Mouse (Mus musculus) heart, embryonic 16.5 days (tissue): ENCODE measurements at regions not wholly inside any gene's neighbourhood (a gene's known extent, or its start where the extent isn't known, plus 50 kb on each side); places are given as distances from the start of the nearest gene placed in this dataset.

ENCODE experiments used
- ATAC-seq: fragments of 200-750 bp; cut with Nextera tagmentation; replicated peaks from 2 replicates; pipeline ENCODE4 v1.8.0; 2017; ENCODE audit warnings: moderate number of reproducible peaks; ENCODE audit not compliant: insufficient read depth, low FRiP score; ENCODE audit errors: extremely low read depth
- H3K27ac ChIP-seq: fragments of 300-500 bp; sonication (generic); 2 replicates; pipeline ENCODE4 v1.5.1; 2014; ENCODE audit warnings: mild to moderate bottlenecking, low read length, control low read depth, moderate library complexity
- H3K27me3 ChIP-seq: fragments of 300-500 bp; sonication (generic); 2 replicates; pipeline ENCODE4 v1.6.1; 2014; ENCODE audit warnings: low read length, mixed read lengths; ENCODE audit not compliant: control insufficient read depth, insufficient read depth
- H3K36me3 ChIP-seq: fragments of 300-500 bp; sonication (generic); 2 replicates; pipeline ENCODE4 v1.6.1; 2014; ENCODE audit not compliant: control insufficient read depth, insufficient read depth
- H3K4me1 ChIP-seq: fragments of 300-500 bp; sonication (generic); 2 replicates; pipeline ENCODE4 v1.6.1; 2014; ENCODE audit warnings: low read length, mixed read lengths; ENCODE audit not compliant: control insufficient read depth, insufficient read depth
- H3K4me2 ChIP-seq: fragments of 300-500 bp; sonication (generic); 2 replicates; pipeline ENCODE4 v1.6.1; 2014; ENCODE audit warnings: low read depth, mild to moderate bottlenecking, control low read depth, low read length
- H3K4me3 ChIP-seq: fragments of 300-500 bp; sonication (generic); 2 replicates; pipeline ENCODE4 v1.5.1; 2014; ENCODE audit warnings: mild to moderate bottlenecking, control low read depth, low read length
- H3K9ac ChIP-seq: fragments of 300-500 bp; sonication (generic); 2 replicates; pipeline ENCODE4 v1.6.1; 2014; ENCODE audit warnings: low read length, control low read depth
- H3K9me3 ChIP-seq: fragments of 300-500 bp; sonication (generic); replicated peaks from 2 replicates; pipeline ENCODE4 v1.6.1; 2016; ENCODE audit warnings: low read length; ENCODE audit not compliant: control insufficient read depth
- WGBS: fragments of 180-500 bp; shearing (Covaris S2); extraction: QIAGEN DNeasy Blood & Tissue Kit; methylation state at CpG from one replicate; pipeline ENCODE4 v1.1.7; 2014; 5-methylcytosine and 5-hydroxymethylcytosine counted together

DNA sequence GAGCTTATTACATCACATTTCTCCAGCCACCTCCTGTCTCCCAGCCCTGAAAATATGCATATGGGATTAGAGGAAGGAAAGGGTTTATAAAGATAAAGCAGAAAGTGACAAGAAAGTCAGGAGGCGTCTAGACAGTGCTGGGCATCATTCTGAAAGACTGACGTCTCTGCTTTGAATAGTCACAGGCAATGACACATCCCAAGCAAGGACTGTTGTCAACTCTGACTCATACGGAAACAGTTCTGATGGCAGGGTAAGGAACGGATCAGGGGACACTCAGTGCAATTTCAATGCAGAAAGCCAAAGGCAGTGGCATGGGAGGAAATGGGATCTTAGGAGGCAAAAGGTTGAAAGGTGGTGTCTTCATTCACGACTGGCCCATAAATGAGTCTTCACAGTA is 380.9 kb upstream of the Cblb start:
- H3K4me3 ChIP-seq: no peak overlapping the region
- H3K27ac ChIP-seq: no peak overlapping the region
- H3K4me1 ChIP-seq: no peaks in the 10 kb centered on the region
- ATAC-seq: no peak
- no peak overlapping the region for H3K9ac ChIP-seq
- WGBS: 44% methylated on average over 5 of the region's 5 CpGs
- H3K9me3 ChIP-seq: no peaks in the 10 kb centered on the region
- H3K27me3 ChIP-seq: no peaks in the 10 kb centered on the region
- H3K36me3 ChIP-seq: no peaks in the 10 kb centered on the region
- H3K4me2 ChIP-seq: no peak overlapping the region

DNA sequence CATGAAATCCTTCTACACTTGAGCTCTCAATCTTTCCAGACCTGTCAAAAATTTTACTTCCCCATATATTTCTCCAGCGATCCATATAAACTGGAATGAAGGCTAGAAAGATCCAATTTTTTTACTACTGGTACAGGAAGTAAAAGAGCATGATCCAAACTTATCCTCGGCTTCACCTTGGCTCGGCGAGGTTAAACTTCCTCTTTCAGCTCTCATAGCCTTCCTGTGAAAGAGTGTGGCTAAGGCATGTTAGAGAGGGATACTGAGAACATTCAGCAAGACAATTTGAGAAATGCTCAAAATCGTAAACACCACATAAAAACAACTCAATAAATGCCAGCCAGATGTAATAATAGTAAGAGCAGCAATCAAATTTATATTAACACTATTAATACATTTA is 380.3 kb upstream of the Cblb start:
- H3K4me2 ChIP-seq: no peak overlapping the region
- WGBS: 77% methylated on average over 5 of the region's 5 CpGs
- H3K4me1 ChIP-seq: no peaks in the 10 kb centered on the region
- no peak overlapping the region for H3K27ac ChIP-seq
- no peaks in the 10 kb centered on the region for H3K36me3 ChIP-seq
- ATAC-seq: no peak
- H3K9ac ChIP-seq: no peak overlapping the region
- no peaks in the 10 kb centered on the region for H3K9me3 ChIP-seq
- H3K4me3 ChIP-seq: no peak overlapping the region
- no peaks in the 10 kb centered on the region for H3K27me3 ChIP-seq

DNA sequence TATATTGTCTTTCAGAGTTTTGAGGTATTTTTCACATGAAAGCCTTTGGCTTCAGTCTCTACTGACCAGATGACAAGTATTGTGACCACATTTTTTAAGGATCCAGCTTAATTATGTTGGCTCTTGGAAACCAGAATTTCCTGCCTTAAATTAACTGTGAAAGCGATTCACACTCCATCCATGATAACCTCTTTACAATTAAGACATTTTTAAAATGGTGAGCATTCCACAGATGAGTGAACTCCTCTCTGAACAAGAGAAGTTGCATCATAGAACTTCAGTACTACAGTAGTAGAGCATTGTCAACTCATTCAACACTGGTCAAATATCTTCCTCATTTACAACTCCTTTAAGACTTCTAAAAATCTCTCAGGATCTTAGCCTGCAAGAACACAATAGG is 369.3 kb upstream of the Cblb start:
- ATAC-seq: no peak
- 72% methylated on average over 1 of the region's 1 CpGs for WGBS
- Histone ChIP-seq H3K9ac (no peak overlapping the region), H3K4me2 (no peak overlapping the region), H3K4me1 (peaks cover 6% of the 10 kb centered on the region; the same call in 1 of the 2 replicates), H3K27ac (no peak overlapping the region), H3K4me3 (no peak overlapping the region), H3K9me3 (no peaks in the 10 kb centered on the region), H3K27me3 (no peaks in the 10 kb centered on the region), H3K36me3 (no peaks in the 10 kb centered on the region)

DNA sequence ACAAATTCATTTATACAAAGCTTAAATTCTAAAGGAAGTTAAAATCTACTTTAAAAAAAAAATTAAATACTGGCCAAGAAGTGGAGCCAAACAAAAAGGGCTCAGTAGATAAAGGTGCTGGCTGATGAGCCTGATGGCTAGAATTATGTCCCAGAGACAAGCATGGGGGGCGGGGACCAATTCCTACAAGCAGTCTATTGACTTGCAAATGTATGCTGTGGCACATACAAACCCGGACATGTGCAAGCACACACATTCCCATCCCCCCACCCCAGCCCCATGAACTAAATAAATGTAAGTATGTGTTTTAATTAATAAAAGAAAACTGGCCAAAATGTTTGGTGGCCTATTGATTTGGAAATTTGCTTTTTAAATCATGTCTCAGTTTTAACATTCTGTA is 366.7 kb upstream of the Cblb start:
- no peak for ATAC-seq
- H3K9ac ChIP-seq: no peak overlapping the region
- 80% methylated on average over 2 of the region's 2 CpGs for WGBS

DNA sequence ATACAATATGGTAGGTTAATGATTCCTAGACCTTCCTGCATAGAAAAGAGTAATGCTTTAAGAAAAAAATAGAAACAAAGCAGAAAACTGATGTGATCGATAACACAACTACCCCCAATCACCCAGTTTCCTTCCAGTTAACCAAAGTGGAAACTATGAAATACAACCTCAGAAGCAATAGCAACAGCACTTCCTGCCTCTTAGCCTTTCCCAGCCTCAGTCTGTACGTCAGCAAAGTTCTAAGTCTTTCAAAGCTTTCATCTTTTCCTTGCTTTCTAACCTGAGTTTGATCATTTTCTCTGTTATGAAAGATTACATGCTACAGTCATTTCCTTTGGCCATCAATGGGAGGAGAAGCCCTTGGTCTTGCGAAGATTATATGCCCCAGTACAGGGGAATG is 355.9 kb upstream of the Cblb start:
- H3K9ac ChIP-seq: no peak overlapping the region
- WGBS: 81% methylated on average over 3 of the region's 3 CpGs
- no peaks in the 10 kb centered on the region for H3K27me3 ChIP-seq
- H3K27ac ChIP-seq: no peak overlapping the region
- no peak overlapping the region for H3K4me3 ChIP-seq
- H3K4me1 ChIP-seq: no peaks in the 10 kb centered on the region
- no peak overlapping the region for H3K4me2 ChIP-seq
- H3K9me3 ChIP-seq: no peaks in the 10 kb centered on the region
- H3K36me3 ChIP-seq: no peaks in the 10 kb centered on the region
- no peak for ATAC-seq

More for the DNA sequence above, 366.7 kb upstream of the Cblb start:
- Histone ChIP-seq H3K4me1 (peaks cover 6% of the 10 kb centered on the region; the same call in 1 of the 2 replicates), H3K4me2 (no peak overlapping the region), H3K36me3 (no peaks in the 10 kb centered on the region), H3K9me3 (0 out of 2 replicates have a peak, but pooled peaks cover 5% of the 10 kb centered on the region), H3K4me3 (no peak overlapping the region), H3K27me3 (no peaks in the 10 kb centered on the region), H3K27ac (no peak overlapping the region)

DNA sequence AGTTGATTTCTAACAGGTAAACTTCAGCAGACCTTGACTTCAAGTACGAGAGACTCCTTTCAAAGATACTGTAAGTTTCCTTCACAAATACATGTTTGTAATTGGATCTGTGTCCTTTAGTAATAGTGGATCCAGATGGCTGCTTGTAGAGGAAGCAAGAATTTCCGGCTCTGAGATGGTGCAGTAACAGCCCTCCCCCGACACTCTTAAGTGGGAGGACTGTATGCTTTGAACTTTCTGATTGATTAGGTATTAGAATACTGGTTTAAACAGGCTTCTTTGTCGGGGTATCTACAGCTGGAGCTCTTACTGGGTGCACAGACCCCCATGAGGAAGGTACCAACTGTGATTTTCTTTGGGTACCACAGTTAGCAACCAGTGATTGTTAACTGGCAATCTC is 355.0 kb upstream of the Cblb start:
- H3K4me3 ChIP-seq: no peak overlapping the region
- 26% methylated on average over 4 of the region's 4 CpGs for WGBS
- H3K9ac ChIP-seq: no peak overlapping the region
- no peaks in the 10 kb centered on the region for H3K9me3 ChIP-seq
- H3K4me2 ChIP-seq: no peak overlapping the region
- H3K36me3 ChIP-seq: no peaks in the 10 kb centered on the region
- H3K27me3 ChIP-seq: no peaks in the 10 kb centered on the region
- H3K27ac ChIP-seq: no peak overlapping the region
- H3K4me1 ChIP-seq: no peaks in the 10 kb centered on the region
- ATAC-seq: no peak

DNA sequence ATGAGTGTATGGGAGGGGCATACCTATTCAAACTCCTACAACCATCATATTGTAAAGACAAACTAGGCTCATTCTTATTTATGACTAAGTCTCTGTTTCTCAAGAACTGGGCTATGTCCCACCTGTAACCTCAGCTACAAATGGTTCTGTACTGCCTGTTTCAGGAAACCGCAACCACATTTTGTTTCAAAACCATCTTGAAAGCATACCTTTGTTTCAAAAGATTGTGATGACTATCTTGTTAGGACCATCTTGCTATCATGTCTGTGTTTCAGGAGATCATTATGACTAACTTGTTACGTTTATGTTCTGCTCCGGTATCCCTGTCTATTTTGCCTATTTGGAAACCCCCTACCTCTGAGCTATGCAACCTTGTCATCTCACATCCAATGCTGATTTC is 340.2 kb upstream of the Cblb start:
- 93% methylated on average over 3 of the region's 3 CpGs for WGBS

DNA sequence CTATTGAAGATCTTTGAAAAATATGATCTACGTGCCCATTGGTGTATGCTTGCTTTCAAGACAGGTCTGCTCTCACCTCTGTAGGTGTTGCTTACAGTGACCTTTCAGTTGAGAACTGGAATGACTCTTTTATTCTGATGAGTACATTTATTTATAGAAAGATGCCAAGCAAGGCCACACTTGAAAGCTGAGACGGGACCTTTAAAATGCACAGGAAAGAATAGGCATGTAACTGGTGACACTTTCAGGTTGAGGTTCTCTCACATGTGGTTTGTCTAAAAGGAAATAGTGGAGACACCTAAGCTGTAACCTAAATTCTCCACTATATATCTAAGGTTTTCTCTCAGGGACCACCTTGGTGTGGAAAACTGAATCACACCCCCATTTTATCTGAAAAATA is 326.0 kb upstream of the Cblb start:
- WGBS: 35% methylated on average over 2 of the region's 2 CpGs
- no peak; the same call in 1 of the 2 replicates for ATAC-seq
- H3K27ac ChIP-seq: no peak overlapping the region
- no peaks in the 10 kb centered on the region for H3K27me3 ChIP-seq
- H3K9me3 ChIP-seq: no peaks in the 10 kb centered on the region
- H3K9ac ChIP-seq: no peak overlapping the region
- H3K36me3 ChIP-seq: no peaks in the 10 kb centered on the region
- H3K4me1 ChIP-seq: no peaks in the 10 kb centered on the region
- H3K4me3 ChIP-seq: no peak overlapping the region
- no peak overlapping the region for H3K4me2 ChIP-seq

More for the DNA sequence above, 340.2 kb upstream of the Cblb start:
- Histone ChIP-seq H3K4me3 (no peak overlapping the region), H3K36me3 (no peaks in the 10 kb centered on the region), H3K9ac (no peak overlapping the region), H3K27me3 (no peaks in the 10 kb centered on the region), H3K4me1 (no peaks in the 10 kb centered on the region), H3K9me3 (no peaks in the 10 kb centered on the region; the same call in 1 of the 2 replicates), H3K27ac (no peak overlapping the region), H3K4me2 (no peak overlapping the region)
- no peak for ATAC-seq

DNA sequence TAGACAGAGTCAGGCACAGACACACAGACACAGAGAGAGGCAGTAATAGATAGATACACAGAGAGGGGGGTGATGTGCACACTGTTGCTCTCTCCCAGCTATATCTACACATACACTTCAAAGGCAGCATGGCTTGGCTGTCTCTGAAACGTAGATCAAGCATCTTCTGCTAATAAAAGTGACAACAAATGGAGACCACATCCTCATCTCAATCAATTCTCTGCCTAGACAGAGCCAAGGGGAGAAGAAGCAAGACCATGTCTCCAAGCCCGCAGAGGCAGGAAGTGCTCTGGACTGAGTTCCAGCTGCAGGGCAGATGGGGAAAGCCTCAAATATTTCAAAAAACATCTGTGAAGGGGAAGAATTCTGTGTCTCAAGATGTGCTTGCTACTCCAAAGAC is 312.3 kb upstream of the Cblb start:
- H3K27me3 ChIP-seq: no peaks in the 10 kb centered on the region
- H3K4me2 ChIP-seq: no peak overlapping the region
- no peak overlapping the region for H3K9ac ChIP-seq
- no peak overlapping the region for H3K27ac ChIP-seq
- no peaks in the 10 kb centered on the region for H3K9me3 ChIP-seq
- WGBS: 73% methylated on average over 2 of the region's 2 CpGs
- H3K36me3 ChIP-seq: no peaks in the 10 kb centered on the region
- H3K4me3 ChIP-seq: no peak overlapping the region
- no peak for ATAC-seq
- H3K4me1 ChIP-seq: no peaks in the 10 kb centered on the region

DNA sequence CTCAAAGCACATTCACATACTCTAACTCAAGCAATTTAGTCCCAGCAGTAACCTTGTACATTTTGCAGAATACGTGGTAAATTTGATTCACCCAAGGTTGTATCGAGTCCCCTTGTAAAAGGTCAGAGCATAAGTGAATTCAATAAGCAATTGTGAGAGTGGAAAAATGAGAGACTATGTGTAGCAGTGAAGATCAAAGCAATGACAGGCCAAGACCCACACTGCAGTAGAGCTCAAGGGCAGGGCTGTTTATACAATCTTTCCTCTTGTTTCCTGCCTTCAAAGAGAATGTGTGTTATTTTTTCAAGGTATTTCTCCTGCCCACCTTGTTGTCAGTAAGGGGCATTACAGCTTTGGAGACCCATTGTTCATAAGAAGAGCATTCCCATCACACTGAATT is 311.4 kb upstream of the Cblb start:
- Histone ChIP-seq H3K4me3 (no peak overlapping the region), H3K36me3 (no peaks in the 10 kb centered on the region), H3K27me3 (no peaks in the 10 kb centered on the region), H3K9ac (no peak overlapping the region), H3K4me1 (no peaks in the 10 kb centered on the region), H3K4me2 (no peak overlapping the region), H3K27ac (no peak overlapping the region), H3K9me3 (no peaks in the 10 kb centered on the region)
- ATAC-seq: no peak
- WGBS: 76% methylated on average over 2 of the region's 2 CpGs
